Mouse (Mus musculus) right cerebral cortex, postnatal 4 days (tissue): Measurements from ENCODE around the gene Hist1h3e.

Source experiments
- DNase-seq: peaks from one replicate; pipeline ENCODE4 v3.0.0-alpha.2; 2022

Gene Hist1h3e

GRCm38 (mm10) chr13:23515826-23516620 lies 46.1 kb downstream of the Hist1h3e start:
- DNase-seq: no peak

GRCm38 (mm10) chr13:23515281-23515680 lies 46.9 kb downstream of the Hist1h3e start:
- no peak for DNase-seq

- DNase-seq: no peak
These were observed 48.7 kb downstream of the Hist1h3e start for GRCm38 (mm10) chr13:23513517-23513916.
